Mouse (Mus musculus) adrenal gland, adult 2 months (tissue): Measurements from ENCODE around the gene Dppa2. TPM values are rescaled to one million over a fixed set of nuclear protein-coding genes. Genes with fewer than 3 reads are reported as not detected.
"Not testable (repeated sequence)": the region's sequence is repeated elsewhere in the genome, so short reads cannot be mapped to it uniquely, and the experiment has no call there.

Experiments used
- DNase-seq: peaks from one replicate; pipeline ENCODE4 v3.0.0; 2021
- long read RNA-seq: library from polyadenylated mRNA; stranded (forward); transcript quantifications from one replicate; pipeline ENCODE4 v2.0.0, GENCODE M21; 2021
- polyA plus RNA-seq: library from polyadenylated mRNA; depleted of rRNA; stranded (reverse); fragments of >200 nt; gene quantifications from 2 replicates; pipeline ENCODE4 v1.2.3, GENCODE M21; 2012; rRNA removed
- total RNA-seq, 2 experiments: library from RNA; stranded (reverse); gene quantifications; 2 replicates each; pipeline ENCODE4 v1.2.3; 2021

Dppa2 gene
- total RNA-seq, result not detected
- polyA plus RNA-seq, result not detected in 2 replicates
- long read RNA-seq, result 0 reads

- DNase-seq, result peak; percentile 17
Measured at GRCm38 (mm10) chr16:48303509-48303908, at the start of gene Dppa2. Dppa2 (plus strand) TSS chr16:48303908.

GRCm38 (mm10) chr16:48254584-48254983 is 49.1 kb upstream of the Dppa2 start:
- DNase-seq, result no peak

- no peak for DNase-seq
Measured at GRCm38 (mm10) chr16:48259519-48259918, 44.2 kb upstream of the Dppa2 start.

GRCm38 (mm10) chr16:48262901-48263300 is 40.8 kb upstream of the Dppa2 start:
- DNase-seq, result no peak

GRCm38 (mm10) chr16:48265856-48266255 is 37.9 kb upstream of the Dppa2 start:
- DNase-seq, result no peak

GRCm38 (mm10) chr16:48276940-48277339 is 26.8 kb upstream of the Dppa2 start:
- DNase-seq, result no peak

GRCm38 (mm10) chr16:48280883-48281282 is 22.8 kb upstream of the Dppa2 start:
- no peak for DNase-seq

- DNase-seq, result no peak
Measured at GRCm38 (mm10) chr16:48282801-48283200, 20.9 kb upstream of the Dppa2 start.

- DNase-seq, result no peak
Measured at GRCm38 (mm10) chr16:48283517-48283916, 20.2 kb upstream of the Dppa2 start, which contains the start of gene Dppa4. Dppa4 (plus strand) TSS chr16:48283733.

GRCm38 (mm10) chr16:48285517-48285916 is 18.2 kb upstream of the Dppa2 start:
- no peak for DNase-seq

- no peak for DNase-seq
Measured at GRCm38 (mm10) chr16:48297384-48298136, 6.1 kb upstream of the Dppa2 start.

GRCm38 (mm10) chr16:48299884-48300283 is 3.8 kb upstream of the Dppa2 start:
- no peak for DNase-seq

GRCm38 (mm10) chr16:48303983-48304382 is 275 bp downstream of the Dppa2 start:
- DNase-seq, result no peak

GRCm38 (mm10) chr16:48308916-48309315 is 5.2 kb downstream of the Dppa2 start:
- not testable (repeated sequence) for DNase-seq

GRCm38 (mm10) chr16:48309912-48310630 is 6.4 kb downstream of the Dppa2 start:
- DNase-seq, result no peak

- DNase-seq, result no peak
Measured at GRCm38 (mm10) chr16:48315294-48315693, 11.6 kb downstream of the Dppa2 start.

GRCm38 (mm10) chr16:48320781-48321180 is 17.1 kb downstream of the Dppa2 start:
- no peak for DNase-seq

- no peak for DNase-seq
Measured at GRCm38 (mm10) chr16:48323133-48323532, 19.4 kb downstream of the Dppa2 start.

GRCm38 (mm10) chr16:48323602-48324345 is 20.1 kb downstream of the Dppa2 start:
- no peak for DNase-seq

GRCm38 (mm10) chr16:48326903-48327302 is 23.2 kb downstream of the Dppa2 start:
- peak; percentile 27 for DNase-seq

- no peak for DNase-seq
Measured at GRCm38 (mm10) chr16:48328420-48328819, 24.7 kb downstream of the Dppa2 start.

- DNase-seq, result no peak
Measured at GRCm38 (mm10) chr16:48331822-48332221, 28.1 kb downstream of the Dppa2 start.

- DNase-seq, result no peak
Measured at GRCm38 (mm10) chr16:48335326-48335725, 31.6 kb downstream of the Dppa2 start.
